Mouse (Mus musculus): ENCODE measurements around the gene Camta2.

Gene Camta2

GRCm38 (mm10) chr11:70660571-70660970 is 27.3 kb downstream of the Camta2 start:
- no peak for DNase-seq

- DNase-seq = no peak
These were observed 29.0 kb downstream of the Camta2 start for GRCm38 (mm10) chr11:70658942-70659341.

- no peak for DNase-seq
These were observed 29.4 kb downstream of the Camta2 start for GRCm38 (mm10) chr11:70658521-70658920.

GRCm38 (mm10) chr11:70657991-70658390 is 29.9 kb downstream of the Camta2 start:
- no peak for DNase-seq

- no peak for DNase-seq
These were observed 30.3 kb downstream of the Camta2 start for GRCm38 (mm10) chr11:70657573-70657972.

- peak; percentile 39 for DNase-seq
These were observed 30.9 kb downstream of the Camta2 start, which contains the start of gene Eno3 for GRCm38 (mm10) chr11:70656964-70657363. Gene Eno3, plus strand, starts transcription at chr11:70657202.

- DNase-seq = peak; percentile 34
These were observed 31.4 kb downstream of the Camta2 start for GRCm38 (mm10) chr11:70656456-70656927.

- DNase-seq = peak; percentile 41
These were observed 32.1 kb downstream of the Camta2 start for GRCm38 (mm10) chr11:70655571-70656455.

GRCm38 (mm10) chr11:70654923-70655570 is 32.9 kb downstream of the Camta2 start:
- DNase-seq = peak; percentile 80

- DNase-seq = peak; percentile 72
These were observed 33.5 kb downstream of the Camta2 start, which contains the start of gene Pfn1 for GRCm38 (mm10) chr11:70654198-70654922. Gene Pfn1, minus strand, starts transcription at chr11:70654644.

GRCm38 (mm10) chr11:70653345-70654197 is 34.3 kb downstream of the Camta2 start:
- peak; percentile 22 for DNase-seq

GRCm38 (mm10) chr11:70652884-70653344 is 35.0 kb downstream of the Camta2 start:
- peak; percentile 24 for DNase-seq

- peak; percentile 24 for DNase-seq
These were observed 35.6 kb downstream of the Camta2 start for GRCm38 (mm10) chr11:70652029-70652883.

GRCm38 (mm10) chr11:70651391-70651790 is 36.5 kb downstream of the Camta2 start:
- no peak for DNase-seq

- DNase-seq = no peak
These were observed 37.4 kb downstream of the Camta2 start for GRCm38 (mm10) chr11:70650322-70651175.

- no peak for DNase-seq
These were observed 38.6 kb downstream of the Camta2 start for GRCm38 (mm10) chr11:70649185-70649734.

GRCm38 (mm10) chr11:70648512-70648911 is 39.4 kb downstream of the Camta2 start:
- DNase-seq = no peak

GRCm38 (mm10) chr11:70647716-70648420 is 40.0 kb downstream of the Camta2 start:
- DNase-seq = no peak
